Mouse (Mus musculus) spleen, adult 18-20 months (tissue): ENCODE measurements around the gene Nacc2.

ENCODE experiments used
- DNase-seq, 2 experiments: peaks; one replicate each; pipeline ENCODE4 v3.0.0; 2022; ENCODE audit warnings: mixed read lengths in 2 of 2

Nacc2 gene

GRCm38 (mm10) chr2:26048816-26049215 is 74.2 kb downstream of the Nacc2 start:
- DNase-seq: no peak

GRCm38 (mm10) chr2:26044216-26044615 is 78.8 kb downstream of the Nacc2 start:
- DNase-seq: no peak

GRCm38 (mm10) chr2:26042603-26043002 is 80.4 kb downstream of the Nacc2 start:
- DNase-seq: no peak

GRCm38 (mm10) chr2:26041163-26041810 is 81.7 kb downstream of the Nacc2 start:
- DNase-seq: no peak

- no peak for DNase-seq
These were observed 83.1 kb downstream of the Nacc2 start for GRCm38 (mm10) chr2:26039951-26040350.

- DNase-seq: no peak
These were observed 85.6 kb downstream of the Nacc2 start for GRCm38 (mm10) chr2:26037386-26037785.

GRCm38 (mm10) chr2:26034344-26035050 is 88.5 kb downstream of the Nacc2 start:
- no peak for DNase-seq

- DNase-seq: no peak
These were observed 92.7 kb downstream of the Nacc2 start for GRCm38 (mm10) chr2:26030288-26030687.

GRCm38 (mm10) chr2:26024138-26025075 is 98.6 kb downstream of the Nacc2 start:
- DNase-seq: peak in 1 of 2 experiments; percentile 19

- no peak for DNase-seq
These were observed 100.4 kb downstream of the Nacc2 start for GRCm38 (mm10) chr2:26022626-26023025.

- no peak for DNase-seq
These were observed 100.8 kb downstream of the Nacc2 start for GRCm38 (mm10) chr2:26022258-26022565.

GRCm38 (mm10) chr2:26021561-26022257 is 101.3 kb downstream of the Nacc2 start, which contains the start of gene Ubac1:
TSS of gene Ubac1 (minus strand) at chr2:26021747.
- DNase-seq: peak; percentile 83 to 86

- DNase-seq: no peak
These were observed 102.1 kb downstream of the Nacc2 start for GRCm38 (mm10) chr2:26020714-26021560.

GRCm38 (mm10) chr2:26019923-26020322 is 103.1 kb downstream of the Nacc2 start:
- DNase-seq: no peak

- no peak for DNase-seq
These were observed 105.7 kb downstream of the Nacc2 start for GRCm38 (mm10) chr2:26017326-26017725.

GRCm38 (mm10) chr2:26013674-26014073 is 109.3 kb downstream of the Nacc2 start:
- no peak for DNase-seq

- DNase-seq: no peak
These were observed 111.6 kb downstream of the Nacc2 start for GRCm38 (mm10) chr2:26011420-26011819.
